Mouse (Mus musculus) thymus, adult 2 months (tissue): Measurements from ENCODE around the gene Fads6. TPM values are rescaled to one million over a fixed set of nuclear protein-coding genes. Genes with fewer than 3 reads are reported as not detected.
A peak's percentile ranks its signal among the peaks of the same experiment; 100 is the strongest.

ENCODE experiments used
- DNase-seq: peaks from one replicate; pipeline ENCODE4 v3.0.0; 2021
- H3K27ac ChIP-seq: fragments of 200-500 bp; 2 replicates; pipeline ENCODE4 v1.5.1; 2012; ENCODE audit warnings: low read length, control low read depth; ENCODE audit not compliant: control insufficient read depth, insufficient read depth
- H3K27me3 ChIP-seq: fragments of 200-500 bp; 2 replicates; pipeline ENCODE4 v1.6.1; 2012; ENCODE audit warnings: mild to moderate bottlenecking, low read length, moderate library complexity, mixed read lengths; ENCODE audit not compliant: control insufficient read depth, insufficient read depth
- H3K36me3 ChIP-seq: fragments of 200-500 bp; 2 replicates; pipeline ENCODE4 v1.6.1; 2012; ENCODE audit warnings: mild to moderate bottlenecking, low read length, moderate library complexity; ENCODE audit not compliant: control insufficient read depth, insufficient read depth
- H3K4me1 ChIP-seq: fragments of 200-500 bp; replicated peaks from 2 replicates; pipeline ENCODE4 v1.6.1; 2012; ENCODE audit warnings: low read length; ENCODE audit not compliant: control insufficient read depth, insufficient read depth
- H3K4me3 ChIP-seq: fragments of 200-500 bp; 2 replicates; pipeline ENCODE4 v1.5.1; 2012; ENCODE audit warnings: mild to moderate bottlenecking, low read length, control low read depth, moderate library complexity; ENCODE audit not compliant: control insufficient read depth, insufficient read depth
- CTCF ChIP-seq: fragments of 200-500 bp; IDR thresholded peaks from 2 replicates; pipeline ENCODE4 v1.5.1; 2012; ENCODE audit warnings: mild to moderate bottlenecking, control low read depth, low read length, moderate library complexity, borderline replicate concordance; ENCODE audit not compliant: control insufficient read depth, poor library complexity, insufficient read depth; ENCODE audit errors: extremely low read depth
- POLR2A ChIP-seq: fragments of 200-500 bp; IDR thresholded peaks from 2 replicates; pipeline ENCODE4 v1.6.1; 2012; ENCODE audit warnings: mild to moderate bottlenecking, low read length, control low read depth, moderate library complexity; ENCODE audit not compliant: control insufficient read depth, poor library complexity, insufficient read depth; ENCODE audit errors: extremely low read depth
- WGBS: fragments of 180-500 bp; shearing (Covaris S2); methylation state at CpG from one replicate; pipeline ENCODE4 v1.1.7; 2018; 5-methylcytosine and 5-hydroxymethylcytosine counted together
- polyA plus RNA-seq: library from polyadenylated mRNA; depleted of rRNA; stranded (reverse); fragments of >200 nt; gene quantifications from 2 replicates; pipeline ENCODE4 v1.2.3, GENCODE M21; 2012

Fads6 gene
- polyA plus RNA-seq, 1 experiment = 2.1 TPM

- 0 out of 2 replicates have a peak, but pooled peaks cover 7% of the 10 kb centered on the region for H3K36me3 ChIP-seq
- H3K27ac ChIP-seq = no peak overlapping the region
- no peak for DNase-seq
- no peak overlapping the region for H3K4me3 ChIP-seq
- peaks cover 9% of the 10 kb centered on the region for H3K27me3 ChIP-seq
- H3K4me1 ChIP-seq = peaks cover 13% of the 10 kb centered on the region
- no peak for TF ChIP-seq CTCF
- TF ChIP-seq POLR2A = no peak
- 98% methylated on average over 11 of the region's 11 CpGs for WGBS
These were observed 29.5 kb downstream of the Fads6 start for GRCm38 (mm10) chr11:115267958-115268357.

DNA sequence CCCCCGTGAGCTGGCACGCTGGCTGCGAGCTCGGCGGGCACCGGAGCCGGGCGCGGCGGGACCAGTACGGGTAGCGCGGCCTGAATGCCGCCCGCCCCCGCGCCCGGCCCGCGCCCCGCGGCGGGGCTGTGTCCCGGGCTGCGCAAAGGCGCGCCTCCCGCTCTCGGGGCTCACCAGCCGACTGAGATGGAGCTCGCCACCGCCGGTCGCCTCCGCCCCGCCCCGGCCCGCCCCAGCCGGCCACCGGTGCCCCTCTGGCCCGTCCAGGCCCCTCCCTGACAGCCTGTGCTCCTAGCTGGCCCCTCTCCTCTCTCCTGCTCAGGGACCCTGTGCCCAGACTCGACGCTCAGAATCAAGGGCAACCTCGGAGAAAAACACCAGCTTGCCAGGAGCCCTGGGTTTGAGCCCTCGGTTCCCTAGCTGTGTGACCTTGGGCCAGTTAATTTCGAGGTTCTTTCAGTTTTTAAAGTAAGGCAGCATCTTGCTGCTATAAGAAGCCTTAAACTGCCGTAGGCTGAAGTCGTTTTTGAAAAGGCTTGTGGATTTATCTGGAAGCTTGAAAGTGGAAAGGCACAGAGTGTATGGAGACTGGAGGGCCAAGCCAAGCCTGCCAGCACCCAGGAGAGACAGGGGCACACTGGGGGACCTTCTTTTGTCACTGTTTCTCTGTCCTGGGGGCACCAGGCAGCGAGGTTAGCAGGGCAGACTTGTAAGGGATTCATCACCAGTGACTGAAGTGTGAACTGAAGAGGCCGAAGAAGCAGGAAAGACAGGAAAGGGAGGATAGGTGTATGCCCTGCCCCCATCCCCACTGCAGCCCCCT is 30.2 kb downstream of the Fads6 start, which contains the start of gene Grin2c:
TSS of gene Grin2c (minus strand) at position 183 of the 823 bp plus-strand sequence.
- Histone ChIP-seq H3K4me1 (peaks cover 13% of the 10 kb centered on the region), H3K27ac (no peak within 1 kb of the TSS), H3K27me3 (peaks cover 9% of the 10 kb centered on the region), H3K36me3 (0 out of 2 replicates have a peak, but pooled peaks cover 7% of the 10 kb centered on the region), H3K4me3 (no peak within 1 kb of the TSS)
- TF ChIP-seq CTCF (no peak), POLR2A (no peak)
- WGBS = 16% methylated on average over 43 of the region's 50 CpGs
- no peak for DNase-seq

- H3K4me3 ChIP-seq = no peak overlapping the region
These were observed 31.1 kb downstream of the Fads6 start for GRCm38 (mm10) chr11:115266400-115266778.

GRCm38 (mm10) chr11:115265771-115266399 is 31.6 kb downstream of the Fads6 start:
- WGBS = 4% methylated on average over 20 of the region's 20 CpGs
- H3K27ac ChIP-seq = no peak overlapping the region
- 0 out of 2 replicates have a peak, but pooled peaks cover 7% of the 10 kb centered on the region for H3K36me3 ChIP-seq
- peaks cover 13% of the 10 kb centered on the region for H3K4me1 ChIP-seq
- no peak for TF ChIP-seq POLR2A
- TF ChIP-seq CTCF = no peak
- H3K4me3 ChIP-seq = no peak overlapping the region
- H3K27me3 ChIP-seq = peaks cover 9% of the 10 kb centered on the region
- DNase-seq = no peak

More at GRCm38 (mm10) chr11:115266400-115266778, 31.1 kb downstream of the Fads6 start:
- 7% methylated on average over 22 of the region's 22 CpGs for WGBS
- H3K4me1 ChIP-seq = peaks cover 13% of the 10 kb centered on the region
- no peak for DNase-seq
- 0 out of 2 replicates have a peak, but pooled peaks cover 7% of the 10 kb centered on the region for H3K36me3 ChIP-seq
- TF ChIP-seq POLR2A = no peak
- no peak for TF ChIP-seq CTCF
- H3K27me3 ChIP-seq = peaks cover 9% of the 10 kb centered on the region
- H3K27ac ChIP-seq = no peak overlapping the region

GRCm38 (mm10) chr11:115264862-115265668 is 32.4 kb downstream of the Fads6 start:
- Histone ChIP-seq H3K4me1 (peaks cover 13% of the 10 kb centered on the region), H3K27ac (no peak overlapping the region), H3K36me3 (0 out of 2 replicates have a peak, but pooled peaks cover 7% of the 10 kb centered on the region), H3K4me3 (no peak overlapping the region), H3K27me3 (peaks cover 9% of the 10 kb centered on the region)
- TF ChIP-seq CTCF (peak; percentile 93), POLR2A (no peak)
- DNase-seq = peak; percentile 36
- WGBS = 19% methylated on average over 39 of the region's 39 CpGs

DNA sequence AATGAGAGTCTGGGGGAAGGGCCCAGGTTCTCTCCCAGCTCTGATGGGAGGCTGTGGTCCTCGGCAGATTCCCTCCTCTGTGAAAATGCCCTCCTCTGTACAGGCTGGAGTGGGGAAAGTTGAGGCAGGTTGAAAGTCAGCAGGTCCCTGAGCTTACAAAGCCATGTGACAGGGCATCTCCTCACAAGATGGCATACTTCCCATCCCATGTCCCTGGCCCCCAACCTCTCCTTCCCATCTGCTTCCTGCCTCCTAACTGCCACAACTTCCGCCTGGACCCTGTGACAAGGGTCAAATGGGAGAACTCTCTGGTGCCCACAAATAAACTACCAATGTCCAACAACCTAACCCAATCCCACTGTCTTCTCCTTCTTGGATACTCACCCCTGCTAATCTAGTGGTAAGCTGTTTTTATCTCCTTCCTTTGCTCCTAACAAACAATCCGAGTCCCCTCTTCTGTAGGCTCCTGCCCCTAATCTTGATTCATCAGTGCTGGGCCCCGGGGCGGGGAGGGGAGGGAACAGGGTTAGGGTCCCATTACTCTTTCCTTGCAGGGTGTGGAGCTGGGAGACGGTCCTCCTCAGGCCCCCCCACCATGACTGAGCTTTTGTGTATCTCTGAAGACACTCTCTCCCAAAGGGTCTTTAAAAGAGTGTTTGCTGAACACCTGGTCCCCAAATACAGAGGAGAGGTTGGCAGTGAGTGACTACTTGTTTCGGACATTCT is 33.2 kb downstream of the Fads6 start:
- H3K4me1 ChIP-seq = peaks cover 13% of the 10 kb centered on the region
- no peak overlapping the region for H3K27ac ChIP-seq
- 0 out of 2 replicates have a peak, but pooled peaks cover 7% of the 10 kb centered on the region for H3K36me3 ChIP-seq
- H3K27me3 ChIP-seq = peaks cover 9% of the 10 kb centered on the region
- no peak overlapping the region for H3K4me3 ChIP-seq
- 80% methylated on average over 7 of the region's 7 CpGs for WGBS
- DNase-seq = no peak
- TF ChIP-seq POLR2A (no peak), CTCF (no peak)
